Comparison of ENCODE assay signal across 24 mouse cellular contexts in genomic region chr1:43577371-43577770, GRCm38 (mm10).
"Had no signal": no experiment of that assay in that cellular context is flagged by ENCODE, and none has a peak within 500 bp of the region (broad histone marks: within the 10 kb centered on the region; RNA-seq: fewer than 3 reads in every experiment).

No protein-coding gene starts in this region.

- H3K36me3 ChIP-seq: hindbrain, embryonic 12.5 days; intestine, embryonic 15.5 days; liver, embryonic 13.5 days; liver, embryonic 15.5 days had no signal

- H3K4me1 ChIP-seq: heart, embryonic 12.5 days; hindbrain, embryonic 10.5 days; hindbrain, embryonic 12.5 days; intestine, embryonic 15.5 days; limb, embryonic 10.5 days; liver, embryonic 13.5 days; liver, embryonic 15.5 days had no signal

- H3K27me3 ChIP-seq: heart, embryonic 12.5 days; hindbrain, embryonic 12.5 days; intestine, embryonic 15.5 days; limb, embryonic 12.5 days; liver, embryonic 13.5 days; liver, embryonic 15.5 days had no signal

- H3K27ac ChIP-seq: heart, adult 2 months; hindbrain, embryonic 10.5 days; hindbrain, embryonic 12.5 days; hindbrain, embryonic 14.5 days; intestine, embryonic 15.5 days; layer of hippocampus, adult 2 months; left cerebral cortex, adult 2 months; limb, embryonic 10.5 days; limb, embryonic 12.5 days; liver, embryonic 13.5 days; liver, embryonic 15.5 days had no signal

- ATAC-seq: forebrain, postnatal 0 days; hindbrain, embryonic 16.5 days; inflammation-experienced regulatory T-cells, adult 6 months; intestine, embryonic 15.5 days; intestine, postnatal 0 days had no signal

- DNase-seq: forebrain, postnatal 0 days; gastrocnemius, postnatal 10 days; gastrocnemius, postnatal 25 days; heart, adult 2 months; heart, postnatal 4 days; kidney, adult 8-10 months; kidney, postnatal 10 days; kidney, postnatal 25 days; kidney, postnatal 4 days; liver; liver, embryonic 13.5 days had no signal

- H3K9ac ChIP-seq: forebrain, postnatal 0 days; heart, embryonic 12.5 days; hindbrain, embryonic 12.5 days; hindbrain, embryonic 14.5 days; intestine, embryonic 15.5 days; limb, embryonic 12.5 days; liver, embryonic 13.5 days; liver, embryonic 15.5 days had no signal

- H3K9me3 ChIP-seq: heart, embryonic 12.5 days; hindbrain, embryonic 10.5 days; hindbrain, embryonic 12.5 days; intestine, embryonic 15.5 days; limb, embryonic 10.5 days; limb, embryonic 12.5 days; liver, embryonic 13.5 days; liver, embryonic 15.5 days had no signal

- H3K4me2 ChIP-seq: heart, embryonic 12.5 days; hindbrain, embryonic 12.5 days; hindbrain, embryonic 14.5 days; intestine, embryonic 15.5 days; limb, embryonic 12.5 days; liver, embryonic 13.5 days; liver, embryonic 15.5 days had no signal

- H3K4me3 ChIP-seq: heart, adult 2 months; heart, embryonic 12.5 days; hindbrain, embryonic 10.5 days; hindbrain, embryonic 12.5 days; intestine, embryonic 15.5 days; layer of hippocampus, adult 2 months; left cerebral cortex, adult 2 months; limb, embryonic 10.5 days; limb, embryonic 12.5 days; liver, embryonic 13.5 days; liver, embryonic 15.5 days had no signal
